In genomic region chr8:124897386-124898250, GRCm38 (mm10) we compare ENCODE assay signal across 8 mouse cellular contexts. TPM values are rescaled to one million over a fixed set of nuclear protein-coding genes. Genes with fewer than 3 reads are reported as not detected.
DNase-seq lines count a peak whose midpoint lies in the region; ATAC-seq lines count a peak whose summit lies in the region.

TSS of gene Exoc8 (minus strand) at chr8:124897705.
TSS of gene Sprtn (plus strand) at chr8:124897886.

- no peaks in the 10 kb centered on the region for H3K27me3 ChIP-seq in hindbrain, embryonic 14.5 days (ENCODE audit: control insufficient read depth, insufficient read depth, low read length)

- peak within 1 kb of the TSS; percentile 80 for H3K27ac ChIP-seq in hindbrain, embryonic 14.5 days

- WGBS in hindbrain, embryonic 14.5 days, result under 1% methylated on average over 107 of the region's 114 CpGs

- peak within 1 kb of the TSS; percentile 97 for H3K4me3 ChIP-seq in hindbrain, embryonic 14.5 days (replicated peaks; ENCODE audit: low read length)

- no peaks in the 10 kb centered on the region for H3K9me3 ChIP-seq in hindbrain, embryonic 14.5 days (ENCODE audit: control insufficient read depth, low read length)

- peak; percentile 88 for ATAC-seq in hindbrain, embryonic 14.5 days (ENCODE audit: low FRiP score)

- peak within 1 kb of the TSS; percentile 93 for H3K4me2 ChIP-seq in hindbrain, embryonic 14.5 days (replicated peaks)

- H3K36me3 ChIP-seq in hindbrain, embryonic 14.5 days (replicated peaks; ENCODE audit: control insufficient read depth, insufficient read depth), result peaks cover 57% of the 10 kb centered on the region

- H3K4me1 ChIP-seq in hindbrain, embryonic 14.5 days (replicated peaks; ENCODE audit: control insufficient read depth, insufficient read depth, low read length), result peaks cover 19% of the 10 kb centered on the region

- DNase-seq in R1 (ENCODE audit: low read depth, low spot score), result peak; percentile 93
- DNase-seq in cerebellum, postnatal 25 days, result peak; percentile 99
- DNase-seq in frontal cortex, postnatal 25 days (ENCODE audit: low spot score in 2 of 2), result peak; percentile 96 to 98
- peak; percentile 100 for DNase-seq in hindbrain, embryonic 14.5 days (ENCODE audit: low spot score)
- DNase-seq in layer of hippocampus, postnatal 36 days, result peak; percentile 98 to 99
- peak; percentile 96 for DNase-seq in lung, postnatal 36 days
- DNase-seq in retina, postnatal 1 day, result peak; percentile 96
- peak; percentile 96 to 98 for DNase-seq in urinary bladder, adult 18-20 months (ENCODE audit: low spot score in 2 of 2)

- peak within 1 kb of the TSS; percentile 86 for H3K9ac ChIP-seq in hindbrain, embryonic 14.5 days

RNA-seq across cellular contexts. Expression of gene Exoc8, which starts in this region (rescaled TPM):
- 14.7 and 14.8 TPM in 2 replicates for polyA plus RNA-seq in hindbrain, embryonic 14.5 days (2014; fragmentation: Nextera tagmentation; extraction: Ambion mirVana)
- 10 to 100 TPM; 36.6 to 36.8 TPM for total RNA-seq in layer of hippocampus, postnatal 36 days (2021)

RNA-seq across cellular contexts. Expression of gene Sprtn, which starts in this region (rescaled TPM):
- polyA plus RNA-seq in hindbrain, embryonic 14.5 days (2014; fragmentation: Nextera tagmentation; extraction: Ambion mirVana), result 8.2 and 9.3 TPM in 2 replicates
- total RNA-seq in layer of hippocampus, postnatal 36 days (2021), result 10 to 100 TPM; 14.4 to 16.1 TPM

Comparison
In these comparisons a context has a peak if more than half of its experiments do, and no peak if none do; other contexts are left out.
1. Peak in every context shown above with its lines: DNase-seq, ATAC-seq, H3K4me3 ChIP-seq and H3K27ac ChIP-seq.